Mouse (Mus musculus) R1 (cell line): ENCODE data around the gene Gm44790.
A peak's percentile ranks its signal among the peaks of the same experiment; 100 is the strongest.
"Not testable (repeated sequence)": the region's sequence is repeated elsewhere in the genome, so short reads cannot be mapped to it uniquely, and the experiment has no call there.

ENCODE experiments used
- DNase-seq: peaks from one replicate; pipeline ENCODE4 v3.0.0-alpha.2; 2018; ENCODE audit warnings: low read depth, low spot score

The Gm44790 gene

GRCm38 (mm10) chr6:86426358-86426757 is at the start of gene Gm44790:
Gene Gm44790 (plus strand): TSS chr6:86426658.
- no peak for DNase-seq

GRCm38 (mm10) chr6:86378341-86378740 is 48.1 kb upstream of the Gm44790 start:
- no peak for DNase-seq

GRCm38 (mm10) chr6:86380112-86380511 is 46.3 kb upstream of the Gm44790 start:
- DNase-seq = not testable (repeated sequence)

GRCm38 (mm10) chr6:86382551-86382950 is 43.9 kb upstream of the Gm44790 start:
- no peak for DNase-seq

- no peak for DNase-seq
Observed at GRCm38 (mm10) chr6:86383370-86383769, 43.1 kb upstream of the Gm44790 start.

- DNase-seq = no peak
Observed at GRCm38 (mm10) chr6:86384692-86385091, 41.8 kb upstream of the Gm44790 start.

- no peak for DNase-seq
Observed at GRCm38 (mm10) chr6:86385362-86386104, 40.9 kb upstream of the Gm44790 start.

GRCm38 (mm10) chr6:86387313-86387712 is 39.1 kb upstream of the Gm44790 start:
- DNase-seq = peak; percentile 38

- peak; percentile 28 for DNase-seq
Observed at GRCm38 (mm10) chr6:86388461-86388860, 38.0 kb upstream of the Gm44790 start.

- DNase-seq = no peak
Observed at GRCm38 (mm10) chr6:86391326-86391725, 35.1 kb upstream of the Gm44790 start.

- no peak for DNase-seq
Observed at GRCm38 (mm10) chr6:86393187-86393586, 33.3 kb upstream of the Gm44790 start.

- peak; percentile 32 for DNase-seq
Observed at GRCm38 (mm10) chr6:86394078-86394720, 32.3 kb upstream of the Gm44790 start.

GRCm38 (mm10) chr6:86395021-86395420 is 31.4 kb upstream of the Gm44790 start:
- DNase-seq = no peak

GRCm38 (mm10) chr6:86395969-86396368 is 30.5 kb upstream of the Gm44790 start:
- no peak for DNase-seq

GRCm38 (mm10) chr6:86396581-86397256 is 29.7 kb upstream of the Gm44790 start, which contains the start of gene Pcyox1:
Gene Pcyox1 (minus strand): TSS chr6:86397154.
- DNase-seq = peak; percentile 92

GRCm38 (mm10) chr6:86397257-86397980 is 29.0 kb upstream of the Gm44790 start:
- DNase-seq = no peak

- no peak for DNase-seq
Observed at GRCm38 (mm10) chr6:86398986-86399385, 27.5 kb upstream of the Gm44790 start.

GRCm38 (mm10) chr6:86399995-86400394 is 26.5 kb upstream of the Gm44790 start:
- DNase-seq = no peak

- peak; percentile 90 for DNase-seq
Observed at GRCm38 (mm10) chr6:86400972-86401371, 25.5 kb upstream of the Gm44790 start.

GRCm38 (mm10) chr6:86402681-86403607 is 23.5 kb upstream of the Gm44790 start:
- no peak for DNase-seq

- peak; percentile 84 for DNase-seq
Observed at GRCm38 (mm10) chr6:86403728-86404099, 22.7 kb upstream of the Gm44790 start.
